Mouse (Mus musculus) hindbrain, embryonic 12.5 days (tissue): ENCODE measurements around the gene Sdk1. TPM values are rescaled to one million over a fixed set of nuclear protein-coding genes. Genes with fewer than 3 reads are reported as not detected.
"Not testable (repeated sequence)": the region's sequence is repeated elsewhere in the genome, so short reads cannot be mapped to it uniquely, and the experiment has no call there.

Source experiments
- ATAC-seq: fragments of 200-750 bp; cut with Nextera tagmentation; 2 replicates; pipeline ENCODE4 v1.8.0; 2017; ENCODE audit warnings: moderate TSS enrichment; ENCODE audit not compliant: low FRiP score
- H3K27ac ChIP-seq: fragments of 300-500 bp; sonication (generic); 2 replicates; pipeline ENCODE4 v1.5.1; 2016; ENCODE audit warnings: mild to moderate bottlenecking
- H3K27me3 ChIP-seq: fragments of 300-500 bp; sonication (generic); 2 replicates; pipeline ENCODE4 v1.6.1; 2016; ENCODE audit warnings: mild to moderate bottlenecking
- H3K36me3 ChIP-seq: fragments of 300-500 bp; sonication (generic); 2 replicates; pipeline ENCODE4 v1.6.1; 2016; ENCODE audit warnings: mild to moderate bottlenecking
- H3K4me1 ChIP-seq: fragments of 300-500 bp; sonication (generic); 2 replicates; pipeline ENCODE4 v1.6.1; 2016
- H3K4me2 ChIP-seq: fragments of 300-500 bp; sonication (generic); replicated peaks from 2 replicates; pipeline ENCODE4 v1.6.1; 2016; ENCODE audit warnings: mild to moderate bottlenecking
- H3K4me3 ChIP-seq: fragments of 300-500 bp; sonication (generic); 2 replicates; pipeline ENCODE4 v1.5.1; 2016; ENCODE audit warnings: mild to moderate bottlenecking
- H3K9ac ChIP-seq: fragments of 300-500 bp; sonication (generic); 2 replicates; pipeline ENCODE4 v1.6.1; 2016; ENCODE audit warnings: mild to moderate bottlenecking, moderate library complexity
- H3K9me3 ChIP-seq: fragments of 300-500 bp; sonication (generic); replicated peaks from 2 replicates; pipeline ENCODE4 v1.6.1; 2016; ENCODE audit warnings: mild to moderate bottlenecking
- WGBS: fragments of 180-500 bp; shearing (Covaris S2); methylation state at CpG from one replicate; pipeline ENCODE4 v1.1.7; 2016; 5-methylcytosine and 5-hydroxymethylcytosine counted together
- polyA plus RNA-seq: library from polyadenylated mRNA; unstranded; fragments of >200 nt; fragmentation: Nextera tagmentation; extraction: Ambion mirVana; gene quantifications from 2 replicates; pipeline ENCODE4 v1.2.1, GENCODE M21; 2016

The Sdk1 gene
- polyA plus RNA-seq, 1 experiment from 2014 or later, result 3.5 TPM

DNA sequence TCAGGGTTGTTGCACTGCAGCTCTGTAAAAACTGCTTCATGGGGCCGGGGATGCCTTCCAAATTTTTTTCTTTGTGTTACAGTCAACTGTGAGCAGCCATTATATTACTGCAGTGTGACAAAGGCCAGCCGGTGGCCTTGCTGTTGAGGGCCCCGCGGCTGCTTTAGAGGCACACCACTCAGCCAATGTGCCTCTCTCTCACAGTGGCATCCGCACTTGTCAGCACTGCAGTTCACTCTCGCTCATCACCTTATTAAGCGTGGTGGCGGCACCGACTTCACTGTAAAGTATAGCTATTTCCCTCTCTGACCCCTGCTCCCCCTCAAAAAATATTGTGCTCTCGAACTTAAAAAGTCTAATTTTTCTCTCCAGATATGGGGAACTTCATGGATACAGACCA is 371.4 kb downstream of the Sdk1 start:
- Histone ChIP-seq H3K4me1 (peaks cover 4% of the 10 kb centered on the region; the same call in 1 of the 2 replicates), H3K27ac (no peak overlapping the region), H3K9ac (no peak overlapping the region), H3K27me3 (no peaks in the 10 kb centered on the region; the same call in 1 of the 2 replicates), H3K4me3 (no peak overlapping the region), H3K4me2 (no peak overlapping the region), H3K36me3 (no peaks in the 10 kb centered on the region), H3K9me3 (no peaks in the 10 kb centered on the region)
- 59% methylated on average over 10 of the region's 10 CpGs for WGBS
- no peak for ATAC-seq

DNA sequence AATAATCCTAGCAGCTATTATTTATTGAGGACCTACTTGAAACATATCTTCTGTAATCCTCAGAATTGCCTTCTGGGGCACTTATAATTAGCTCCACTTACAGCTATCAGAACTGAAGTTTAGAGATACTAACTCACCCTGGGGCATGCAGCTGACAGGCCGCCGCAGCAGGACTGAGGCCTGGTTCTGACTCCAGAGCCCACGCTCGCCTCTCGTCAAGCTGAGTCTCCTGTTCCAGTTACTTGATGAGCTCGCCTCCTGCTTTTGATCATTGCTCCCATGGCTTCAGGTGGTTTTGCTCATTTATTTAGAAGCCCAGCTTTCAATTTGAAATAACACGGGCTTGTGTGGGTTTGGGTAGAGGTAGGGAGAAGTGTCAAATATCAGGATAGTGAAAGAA is 374.5 kb downstream of the Sdk1 start:
- Histone ChIP-seq H3K4me1 (peaks cover 7% of the 10 kb centered on the region; the same call in 1 of the 2 replicates), H3K9ac (no peak overlapping the region), H3K4me3 (no peak overlapping the region), H3K4me2 (no peak overlapping the region), H3K27me3 (no peaks in the 10 kb centered on the region; the same call in 1 of the 2 replicates), H3K9me3 (no peaks in the 10 kb centered on the region), H3K27ac (no peak overlapping the region), H3K36me3 (no peaks in the 10 kb centered on the region)
- 71% methylated on average over 7 of the region's 7 CpGs for WGBS
- ATAC-seq, result no peak

DNA sequence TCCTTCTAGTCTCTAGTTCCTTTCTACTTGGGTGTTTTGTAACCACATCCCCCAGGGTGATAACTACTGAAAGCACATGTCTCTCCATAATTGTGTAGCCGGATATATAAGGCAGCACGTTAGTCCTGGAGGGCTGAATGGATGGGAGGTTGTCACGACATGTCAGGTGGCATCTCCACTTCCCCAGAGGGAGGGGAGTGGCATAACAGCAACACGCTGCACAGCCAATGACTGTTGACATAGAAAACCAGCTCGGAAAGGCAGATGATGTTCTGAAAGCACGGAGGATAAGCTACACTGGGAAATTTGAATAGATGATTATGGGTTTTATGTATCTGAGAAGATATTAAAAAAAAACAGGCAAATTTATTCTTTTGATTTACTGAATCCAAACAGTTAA is 376.4 kb downstream of the Sdk1 start:
- WGBS, result 58% methylated on average over 6 of the region's 6 CpGs
- Histone ChIP-seq H3K9me3 (no peaks in the 10 kb centered on the region), H3K36me3 (no peaks in the 10 kb centered on the region), H3K9ac (no peak overlapping the region), H3K27ac (no peak overlapping the region), H3K4me3 (no peak overlapping the region), H3K4me2 (no peak overlapping the region), H3K4me1 (peaks cover 7% of the 10 kb centered on the region; the same call in 1 of the 2 replicates), H3K27me3 (no peaks in the 10 kb centered on the region; the same call in 1 of the 2 replicates)
- ATAC-seq, result no peak

- H3K27ac ChIP-seq, result no peak overlapping the region
- peaks cover 3% of the 10 kb centered on the region; the same call in 1 of the 2 replicates for H3K9me3 ChIP-seq
- H3K36me3 ChIP-seq, result no peaks in the 10 kb centered on the region
- no peaks in the 10 kb centered on the region for H3K27me3 ChIP-seq
- no peak overlapping the region for H3K9ac ChIP-seq
- no peak for ATAC-seq
- no peak overlapping the region for H3K4me3 ChIP-seq
- no peaks in the 10 kb centered on the region for H3K4me1 ChIP-seq
- no peak overlapping the region for H3K4me2 ChIP-seq
- WGBS, result 81% methylated on average over 4 of the region's 4 CpGs
Observed at GRCm38 (mm10) chr5:141625401-141625800, 384.1 kb downstream of the Sdk1 start.

- H3K36me3 ChIP-seq, result no peaks in the 10 kb centered on the region
- no peak overlapping the region for H3K4me2 ChIP-seq
- H3K4me1 ChIP-seq, result no peaks in the 10 kb centered on the region
- H3K4me3 ChIP-seq, result no peak overlapping the region
- no peak for ATAC-seq
- H3K27me3 ChIP-seq, result no peaks in the 10 kb centered on the region
- no peaks in the 10 kb centered on the region for H3K9me3 ChIP-seq
- H3K27ac ChIP-seq, result no peak overlapping the region
- WGBS, result 85% methylated on average over 5 of the region's 5 CpGs
- H3K9ac ChIP-seq, result no peak overlapping the region
Observed at GRCm38 (mm10) chr5:141631641-141632040, 390.4 kb downstream of the Sdk1 start.

GRCm38 (mm10) chr5:141633271-141633670 is 392.0 kb downstream of the Sdk1 start:
- Histone ChIP-seq H3K9ac (no peak overlapping the region), H3K4me1 (no peaks in the 10 kb centered on the region), H3K27ac (no peak overlapping the region), H3K27me3 (no peaks in the 10 kb centered on the region), H3K4me2 (no peak overlapping the region), H3K4me3 (no peak overlapping the region), H3K9me3 (no peaks in the 10 kb centered on the region), H3K36me3 (no peaks in the 10 kb centered on the region)
- WGBS, result 59% methylated on average over 4 of the region's 4 CpGs
- no peak for ATAC-seq

- Histone ChIP-seq H3K27ac (no peak overlapping the region), H3K9me3 (no peaks in the 10 kb centered on the region), H3K36me3 (no peaks in the 10 kb centered on the region), H3K4me2 (no peak overlapping the region), H3K4me1 (no peaks in the 10 kb centered on the region), H3K9ac (no peak overlapping the region), H3K27me3 (no peaks in the 10 kb centered on the region), H3K4me3 (no peak overlapping the region)
- no peak for ATAC-seq
- 90% methylated on average over 11 of the region's 11 CpGs for WGBS
Observed at GRCm38 (mm10) chr5:141636406-141636805, 395.1 kb downstream of the Sdk1 start.

- not testable (repeated sequence) for H3K36me3 ChIP-seq, ATAC-seq, H3K4me1 ChIP-seq, H3K27me3 ChIP-seq, H3K27ac ChIP-seq, H3K4me2 ChIP-seq, H3K9me3 ChIP-seq, H3K4me3 ChIP-seq, H3K9ac ChIP-seq
- 64% methylated on average over 3 of the region's 3 CpGs for WGBS
Observed at GRCm38 (mm10) chr5:141637054-141637453, 395.8 kb downstream of the Sdk1 start.

DNA sequence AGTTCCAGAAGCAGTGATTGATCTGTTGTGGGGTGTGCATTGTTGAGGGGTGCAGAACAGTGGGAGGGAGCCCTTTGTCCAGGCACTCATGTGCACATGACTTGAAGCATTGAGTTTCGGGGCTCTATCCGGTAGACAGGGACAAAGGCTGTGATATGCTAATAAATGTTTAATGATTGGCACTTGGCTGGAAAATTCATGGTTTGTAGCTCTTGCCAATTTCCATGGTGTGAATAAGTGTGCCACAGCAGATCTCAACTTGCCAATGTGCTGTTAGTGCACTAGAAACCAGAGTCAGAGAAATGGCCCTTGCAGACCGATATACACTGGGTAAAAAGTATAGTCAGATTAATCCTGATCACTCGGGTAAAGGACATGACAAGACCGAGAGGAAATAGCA is 404.4 kb downstream of the Sdk1 start:
- H3K36me3 ChIP-seq, result no peaks in the 10 kb centered on the region
- no peaks in the 10 kb centered on the region for H3K4me1 ChIP-seq
- H3K4me2 ChIP-seq, result no peak overlapping the region
- no peaks in the 10 kb centered on the region for H3K9me3 ChIP-seq
- no peak overlapping the region for H3K27ac ChIP-seq
- WGBS, result 74% methylated on average over 5 of the region's 5 CpGs
- no peak overlapping the region for H3K9ac ChIP-seq
- no peak overlapping the region for H3K4me3 ChIP-seq
- no peaks in the 10 kb centered on the region for H3K27me3 ChIP-seq
- ATAC-seq, result no peak

GRCm38 (mm10) chr5:141646621-141647020 is 405.3 kb downstream of the Sdk1 start:
- Histone ChIP-seq H3K36me3 (no peaks in the 10 kb centered on the region), H3K9me3 (no peaks in the 10 kb centered on the region), H3K27ac (no peak overlapping the region), H3K27me3 (no peaks in the 10 kb centered on the region), H3K4me3 (no peak overlapping the region), H3K9ac (no peak overlapping the region), H3K4me2 (no peak overlapping the region), H3K4me1 (no peaks in the 10 kb centered on the region)
- ATAC-seq, result no peak
- 75% methylated on average over 2 of the region's 2 CpGs for WGBS

GRCm38 (mm10) chr5:141649831-141650375 is 408.6 kb downstream of the Sdk1 start:
- no peak overlapping the region for H3K4me2 ChIP-seq
- no peak overlapping the region for H3K27ac ChIP-seq
- 51% methylated on average over 6 of the region's 6 CpGs for WGBS
- no peak for ATAC-seq
- no peak overlapping the region for H3K9ac ChIP-seq
- no peak overlapping the region for H3K4me3 ChIP-seq
- no peaks in the 10 kb centered on the region for H3K4me1 ChIP-seq
- H3K27me3 ChIP-seq, result no peaks in the 10 kb centered on the region
- no peaks in the 10 kb centered on the region for H3K9me3 ChIP-seq
- H3K36me3 ChIP-seq, result no peaks in the 10 kb centered on the region

DNA sequence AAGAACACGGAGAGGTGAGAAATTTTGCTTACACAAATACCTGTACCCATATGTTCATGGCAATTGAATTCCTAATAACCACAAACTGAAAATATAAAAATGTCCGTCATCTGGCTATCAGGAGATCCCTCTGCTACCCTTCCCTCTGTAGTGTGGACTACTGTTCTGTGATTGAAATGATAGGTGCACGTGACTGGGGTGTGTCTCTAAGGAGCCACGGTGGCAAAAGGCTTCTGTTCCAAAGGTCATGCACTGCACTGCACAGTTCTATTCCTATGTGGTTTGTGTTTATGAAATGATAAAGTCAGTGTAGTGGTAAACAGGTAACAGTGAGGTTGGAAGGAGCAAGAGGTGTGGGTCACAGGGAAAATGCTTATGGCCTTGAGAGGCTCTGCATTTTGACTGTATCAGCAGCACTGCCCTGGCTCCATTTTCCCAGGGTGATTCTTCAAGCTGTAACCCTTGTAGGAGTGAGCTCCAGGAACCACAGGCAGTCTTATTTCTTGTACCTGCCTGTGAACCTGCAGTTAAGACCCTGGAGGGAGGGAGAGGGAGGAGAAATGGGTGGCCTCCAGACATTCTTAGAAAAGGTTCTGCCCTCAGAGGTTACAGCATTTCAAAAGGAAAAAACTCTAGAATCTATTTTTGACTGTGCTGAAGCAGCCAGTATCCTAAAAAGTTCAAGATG is 410.5 kb downstream of the Sdk1 start:
- Histone ChIP-seq H3K9me3 (no peaks in the 10 kb centered on the region), H3K4me1 (no peaks in the 10 kb centered on the region), H3K27me3 (no peaks in the 10 kb centered on the region), H3K4me3 (no peak overlapping the region), H3K4me2 (no peak overlapping the region), H3K27ac (no peak overlapping the region), H3K36me3 (no peaks in the 10 kb centered on the region), H3K9ac (no peak overlapping the region)
- no peak for ATAC-seq
- 91% methylated on average over 4 of the region's 4 CpGs for WGBS

DNA sequence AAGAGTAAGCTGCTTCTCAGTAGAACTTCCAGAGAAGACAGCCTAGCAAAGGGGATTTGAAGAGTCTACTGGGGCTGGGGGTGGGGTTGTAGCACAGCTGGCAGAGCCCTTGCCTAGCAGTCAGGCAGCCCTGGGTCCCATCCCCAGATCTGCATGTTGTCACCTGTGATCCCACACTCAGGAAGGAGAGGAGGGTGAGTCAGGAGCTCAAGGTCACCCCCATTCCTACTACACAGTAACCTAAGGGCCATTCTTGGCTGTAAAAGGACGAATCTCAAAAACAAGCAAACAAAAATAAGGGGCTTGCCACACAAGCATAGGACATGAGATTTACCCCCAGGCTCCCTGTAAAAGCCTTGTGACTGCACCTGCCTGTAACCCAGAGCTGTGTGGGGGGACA is 435.1 kb downstream of the Sdk1 start:
- Histone ChIP-seq H3K36me3 (no peaks in the 10 kb centered on the region), H3K4me1 (no peaks in the 10 kb centered on the region), H3K4me2 (no peak overlapping the region), H3K9ac (no peak overlapping the region), H3K9me3 (no peaks in the 10 kb centered on the region), H3K4me3 (no peak overlapping the region), H3K27me3 (no peaks in the 10 kb centered on the region), H3K27ac (no peak overlapping the region)
- 80% methylated on average over 1 of the region's 1 CpGs for WGBS
- no peak for ATAC-seq
